Mouse (Mus musculus): ENCODE measurements around the gene Cnot9.

DNA sequence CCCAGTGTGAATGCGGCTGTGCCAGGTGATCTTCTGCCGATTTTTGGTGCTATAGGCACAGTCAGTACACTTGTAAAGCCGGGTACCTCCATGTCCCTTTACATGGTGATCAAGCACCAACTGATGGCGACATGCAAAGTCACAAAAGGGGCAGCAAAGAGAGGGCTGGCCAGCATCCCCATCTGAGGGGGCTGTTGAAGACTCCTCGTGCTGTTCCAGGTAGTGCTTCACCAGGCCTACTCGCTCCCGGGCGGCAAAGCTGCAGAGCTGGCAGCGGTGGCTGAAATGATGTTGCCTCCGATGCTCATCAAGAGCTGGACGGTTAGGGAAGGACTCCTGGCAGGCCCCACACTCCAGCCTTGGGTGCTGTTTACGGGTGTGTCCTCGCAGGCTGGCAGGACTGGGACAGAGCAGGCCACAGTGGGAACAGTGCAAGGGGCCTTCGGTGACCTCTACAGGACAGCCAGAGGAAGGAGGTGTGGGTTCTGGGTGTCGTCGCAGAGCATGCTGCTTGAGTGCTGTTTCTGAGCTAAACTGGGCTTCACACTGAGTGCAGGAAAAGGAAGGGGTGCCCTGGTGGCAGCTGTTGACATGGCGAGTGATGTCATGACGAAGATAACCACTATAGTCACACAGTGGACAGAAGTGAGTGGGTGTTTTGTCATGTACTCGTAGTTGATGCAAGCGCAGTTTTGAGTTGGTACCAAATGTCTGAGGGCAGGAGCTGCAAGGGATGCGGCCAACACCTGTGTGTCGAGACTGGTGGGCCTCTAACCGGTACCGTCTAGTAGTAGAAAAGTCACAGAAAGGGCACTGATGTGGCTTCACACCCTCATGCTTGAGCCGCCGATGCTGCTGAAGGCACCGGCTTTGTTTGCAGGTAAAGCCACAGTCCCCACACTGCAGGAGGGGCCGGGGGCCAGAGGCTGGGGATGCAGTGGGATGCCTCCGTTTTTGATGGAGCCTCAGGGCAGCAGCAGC, 64.2 kb downstream of the Cnot9 start:
- no peak for TF ChIP-seq POLR2A (IDR thresholded peaks at IDR 0.05; ENCODE audit: borderline replicate concordance, extremely low read depth, insufficient read depth, insufficient read length, poor library complexity, severe bottlenecking)
- no peak for TF ChIP-seq CTCF (IDR thresholded peaks at IDR 0.05; ENCODE audit: borderline replicate concordance, extremely low read depth, insufficient read depth, insufficient read length)

Data from brain, embryonic 14.5 days (tissue).